ENCODE assay signal across 15 mouse cellular contexts in genomic region chr11:88392715-88393114, GRCm38 (mm10).
A peak's percentile ranks its signal among the peaks of the same experiment; 100 is the strongest.
DNase-seq lines count a peak whose midpoint lies in the region; ATAC-seq lines count a peak whose summit lies in the region.
"Had no signal": no experiment of that assay in that cellular context is flagged by ENCODE, and none has a peak within 500 bp of the region (broad histone marks: within the 10 kb centered on the region; RNA-seq: fewer than 3 reads in every experiment).

No protein-coding gene starts in this region.

- H3K36me3 ChIP-seq in hindbrain, embryonic 14.5 days (replicated peaks; ENCODE audit: control insufficient read depth, insufficient read depth) = no peaks in the 10 kb centered on the region; the same call in none of the 2 replicates
- peaks cover 5% of the 10 kb centered on the region; the same call in 1 of the 2 replicates for H3K36me3 ChIP-seq in hindbrain, embryonic 12.5 days
- peaks cover 15% of the 10 kb centered on the region for H3K36me3 ChIP-seq in forebrain, embryonic 12.5 days (replicated peaks)

- H3K4me2 ChIP-seq in hindbrain, embryonic 14.5 days (replicated peaks) = no peak overlapping the region
- no peak overlapping the region for H3K4me2 ChIP-seq in hindbrain, embryonic 12.5 days (replicated peaks)
- no peak overlapping the region for H3K4me2 ChIP-seq in forebrain, embryonic 12.5 days
- H3K4me2 ChIP-seq: limb, embryonic 15.5 days; neural tube, embryonic 12.5 days had no signal

- H3K4me1 ChIP-seq in hindbrain, embryonic 14.5 days (replicated peaks; ENCODE audit: control insufficient read depth, insufficient read depth, low read length) = peaks cover 48% of the 10 kb centered on the region
- H3K4me1 ChIP-seq in hindbrain, embryonic 12.5 days = peaks cover 43% of the 10 kb centered on the region
- peaks cover 56% of the 10 kb centered on the region for H3K4me1 ChIP-seq in forebrain, embryonic 12.5 days

- no peak overlapping the region for H3K9ac ChIP-seq in hindbrain, embryonic 14.5 days
- H3K9ac ChIP-seq in hindbrain, embryonic 12.5 days = no peak overlapping the region
- no peak overlapping the region for H3K9ac ChIP-seq in forebrain, embryonic 12.5 days
- H3K9ac ChIP-seq: limb, embryonic 15.5 days; neural tube, embryonic 12.5 days had no signal

- 87% methylated on average over 10 of the region's 10 CpGs for WGBS in hindbrain, embryonic 14.5 days
- 95% methylated on average over 10 of the region's 10 CpGs for WGBS in hindbrain, embryonic 12.5 days
- 94% methylated on average over 10 of the region's 10 CpGs for WGBS in forebrain, embryonic 12.5 days

- peak overlapping the region; percentile 67 for H3K27ac ChIP-seq in hindbrain, embryonic 14.5 days
- H3K27ac ChIP-seq in hindbrain, embryonic 12.5 days = no peak overlapping the region
- peak overlapping the region; percentile 25; the same call in 1 of the 2 replicates for H3K27ac ChIP-seq in forebrain, embryonic 12.5 days
- H3K27ac ChIP-seq: limb, embryonic 15.5 days; neural tube, embryonic 12.5 days had no signal

- no peaks in the 10 kb centered on the region for H3K27me3 ChIP-seq in hindbrain, embryonic 14.5 days (ENCODE audit: control insufficient read depth, insufficient read depth, low read length)
- H3K27me3 ChIP-seq in hindbrain, embryonic 12.5 days = no peaks in the 10 kb centered on the region
- no peaks in the 10 kb centered on the region for H3K27me3 ChIP-seq in forebrain, embryonic 12.5 days
- H3K27me3 ChIP-seq: limb, embryonic 15.5 days; megakaryocyte, embryonic 14.5 days; neural tube, embryonic 12.5 days; Patski had no signal

- no peaks in the 10 kb centered on the region for H3K9me3 ChIP-seq in hindbrain, embryonic 14.5 days (ENCODE audit: control insufficient read depth, low read length)
- H3K9me3 ChIP-seq in hindbrain, embryonic 12.5 days (replicated peaks) = no peaks in the 10 kb centered on the region
- H3K9me3 ChIP-seq in forebrain, embryonic 12.5 days = no peaks in the 10 kb centered on the region
- H3K9me3 ChIP-seq: limb, embryonic 15.5 days; neural tube, embryonic 12.5 days had no signal

- 0 out of 2 replicates have a peak, but pooled peaks have one; percentile 36 for ATAC-seq in hindbrain, embryonic 14.5 days (ENCODE audit: low FRiP score)
- ATAC-seq in hindbrain, embryonic 12.5 days (ENCODE audit: low FRiP score) = no peak
- no peak for ATAC-seq in forebrain, embryonic 12.5 days (ENCODE audit: low FRiP score)
- ATAC-seq: Patski had no signal

- no peak overlapping the region for H3K4me3 ChIP-seq in hindbrain, embryonic 14.5 days (replicated peaks; ENCODE audit: low read length)
- no peak overlapping the region for H3K4me3 ChIP-seq in hindbrain, embryonic 12.5 days
- no peak overlapping the region for H3K4me3 ChIP-seq in forebrain, embryonic 12.5 days (replicated peaks)
- H3K4me3 ChIP-seq: limb, embryonic 15.5 days; megakaryocyte, embryonic 14.5 days; neural tube, embryonic 12.5 days had no signal

- DNase-seq in hindbrain, embryonic 14.5 days (ENCODE audit: low spot score) = no peak
- DNase-seq in Muller cell, postnatal 12 days (ENCODE audit: inconsistent ontology term) = peak; percentile 27
- peak; percentile 17 for DNase-seq in lung, postnatal 14 days
- DNase-seq in testis, postnatal 14 days (ENCODE audit: low spot score) = no peak
- no peak for DNase-seq in frontal cortex, adult 2 months (ENCODE audit: extremely low spot score in 1 of 2, low spot score in 1 of 2)
- DNase-seq: adrenal gland, adult 2 months; cerebellum, postnatal 36 days; gastrocnemius, postnatal 36 days; thymus, postnatal 36 days had no signal

Comparison
In these comparisons a context has a peak if more than half of its experiments do, and no peak if none do; other contexts are left out.
1. DNase-seq: peak in Muller cell, postnatal 12 days (single experiment) and lung, postnatal 14 days (single experiment); none in hindbrain, embryonic 14.5 days (single experiment), testis, postnatal 14 days (single experiment) and frontal cortex, adult 2 months (0 of 2).